Mouse (Mus musculus) thymus, adult 2 months (tissue): Measurements from ENCODE around the gene Msrb1.

Experiments
- CTCF ChIP-seq: fragments of 200-500 bp; IDR thresholded peaks from 2 replicates; pipeline ENCODE4 v1.5.1; 2012; ENCODE audit warnings: mild to moderate bottlenecking, control low read depth, low read length, moderate library complexity, borderline replicate concordance; ENCODE audit not compliant: control insufficient read depth, poor library complexity, insufficient read depth; ENCODE audit errors: extremely low read depth
- POLR2A ChIP-seq: fragments of 200-500 bp; IDR thresholded peaks from 2 replicates; pipeline ENCODE4 v1.6.1; 2012; ENCODE audit warnings: mild to moderate bottlenecking, low read length, control low read depth, moderate library complexity; ENCODE audit not compliant: control insufficient read depth, poor library complexity, insufficient read depth; ENCODE audit errors: extremely low read depth

- peak; percentile 81 for TF ChIP-seq POLR2A
- TF ChIP-seq CTCF = peak; percentile 97
Observed at GRCm38 (mm10) chr17:24724184-24724583, 12.3 kb upstream of the Msrb1 start, which contains the start of gene Ndufb10.
